8 mouse cellular contexts compared by ENCODE assay signal in the genomic region with DNA sequence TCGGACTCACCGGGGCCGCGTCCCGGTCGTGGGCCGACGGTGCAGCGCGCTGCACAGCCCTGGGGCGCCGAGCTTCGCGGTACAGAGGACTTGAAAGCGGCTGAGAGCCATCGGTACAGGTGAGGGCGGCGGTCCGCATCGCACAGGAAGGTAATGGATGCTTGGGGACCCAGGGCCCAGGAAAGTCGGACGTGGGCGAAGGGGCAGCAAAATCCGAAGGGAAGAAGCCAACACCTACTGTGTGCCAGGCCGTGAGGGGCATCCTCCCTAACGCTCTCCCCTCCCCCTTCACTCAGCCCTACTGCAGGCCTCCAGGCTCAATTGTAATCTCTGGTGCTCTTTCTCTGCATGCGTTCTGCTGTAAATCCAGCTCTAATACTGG. TPM values are rescaled to one million over a fixed set of nuclear protein-coding genes. Genes with fewer than 3 reads are reported as not detected.
DNase-seq lines count a peak whose midpoint lies in the region; ATAC-seq and TF ChIP-seq lines count a peak whose summit lies in the region.

No protein-coding gene starts in this region.

- DNase-seq in kidney, adult 2 months: no peak
- DNase-seq in kidney, postnatal 4 days: no peak
- no peak for DNase-seq in G1E (ENCODE audit: low spot score)
- DNase-seq in stomach, postnatal 0 days (ENCODE audit: low spot score): no peak
- DNase-seq in frontal cortex, postnatal 10 days (ENCODE audit: low spot score in 2 of 2): no peak
- DNase-seq in adrenal gland, adult 18-20 months (ENCODE audit: low spot score in 2 of 2): no peak

- H3K27ac ChIP-seq in kidney, adult 2 months (ENCODE audit: insufficient read depth, low read depth, low read length): peak overlapping the region; percentile 62
- peak overlapping the region; percentile 97 for H3K27ac ChIP-seq in limb, embryonic 15.5 days
- peak overlapping the region; percentile 96 for H3K27ac ChIP-seq in stomach, postnatal 0 days (replicated peaks)

- no peak for TF ChIP-seq POLR2A in kidney, adult 2 months (IDR thresholded peaks at IDR 0.05; ENCODE audit: low read depth, low read length)

- peaks cover 9% of the 10 kb centered on the region for H3K4me1 ChIP-seq in kidney, adult 2 months (ENCODE audit: control insufficient read depth, insufficient read depth, low read length)
- peaks cover 63% of the 10 kb centered on the region for H3K4me1 ChIP-seq in G1E (ENCODE audit: insufficient read depth, low read depth, low read length)
- H3K4me1 ChIP-seq in limb, embryonic 15.5 days: peaks cover 34% of the 10 kb centered on the region
- H3K4me1 ChIP-seq in stomach, postnatal 0 days (replicated peaks; ENCODE audit: control insufficient read depth, insufficient read depth): no peaks in the 10 kb centered on the region

- under 1% methylated on average over 27 of the region's 27 CpGs for WGBS in kidney, adult 2 months
- WGBS in limb, embryonic 15.5 days: under 1% methylated on average over 27 of the region's 27 CpGs
- 0% methylated on average over 27 of the region's 27 CpGs for WGBS in stomach, postnatal 0 days

- no peak for TF ChIP-seq EP300 in stomach, postnatal 0 days (optimal IDR thresholded peaks at IDR 0.05)

- H3K4me3 ChIP-seq in kidney, adult 2 months (ENCODE audit: insufficient read depth, low read depth, low read length): peak overlapping the region; percentile 96
- H3K4me3 ChIP-seq in G1E (ENCODE audit: low read depth, low read length): peak overlapping the region; percentile 96
- H3K4me3 ChIP-seq in limb, embryonic 15.5 days: peak overlapping the region; percentile 96
- peak overlapping the region; percentile 80 for H3K4me3 ChIP-seq in stomach, postnatal 0 days (ENCODE audit: low read depth, low read length)

- no peaks in the 10 kb centered on the region for H3K9me3 ChIP-seq in G1E (replicated peaks)
- H3K9me3 ChIP-seq in limb, embryonic 15.5 days: no peaks in the 10 kb centered on the region
- no peaks in the 10 kb centered on the region for H3K9me3 ChIP-seq in stomach, postnatal 0 days (ENCODE audit: control insufficient read depth, low read length)

- TF ChIP-seq CTCF in kidney, adult 2 months (conservative IDR thresholded peaks at IDR 0.05; ENCODE audit: insufficient read depth, insufficient read length, low read depth, low read length): no peak
- no peak for TF ChIP-seq CTCF in G1E (IDR thresholded peaks at IDR 0.05; ENCODE audit: low read depth, low read length)
- TF ChIP-seq CTCF in stomach, postnatal 0 days (IDR thresholded peaks at IDR 0.05; ENCODE audit: low read depth): no peak

- ATAC-seq in G1E (ENCODE audit: extremely low read depth, insufficient number of reproducible peaks, low FRiP score, poor library complexity, severe bottlenecking): no peak
- peak; percentile 36 for ATAC-seq in erythroblast, adult 5-6 weeks (replicated peaks; ENCODE audit: low FRiP score, poor library complexity, severe bottlenecking)
- ATAC-seq in limb, embryonic 15.5 days (ENCODE audit: insufficient number of reproducible peaks, low FRiP score, low TSS enrichment, low read depth): peak; percentile 35
- ATAC-seq in stomach, postnatal 0 days (ENCODE audit: low FRiP score, low TSS enrichment): peak; percentile 0; the same call in 1 of the 2 replicates

- peak overlapping the region; percentile 64 for H3K4me2 ChIP-seq in limb, embryonic 15.5 days
- H3K4me2 ChIP-seq in stomach, postnatal 0 days (replicated peaks; ENCODE audit: low read depth): peak overlapping the region; percentile 79

- peak overlapping the region; percentile 95 for H3K9ac ChIP-seq in limb, embryonic 15.5 days
- H3K9ac ChIP-seq in stomach, postnatal 0 days (ENCODE audit: low read length): peak overlapping the region; percentile 87

- no peaks in the 10 kb centered on the region for H3K27me3 ChIP-seq in kidney, adult 2 months (replicated peaks; ENCODE audit: control insufficient read depth, insufficient read depth, low read length)
- no peaks in the 10 kb centered on the region for H3K27me3 ChIP-seq in G1E (ENCODE audit: insufficient read depth, low read length)
- no peaks in the 10 kb centered on the region for H3K27me3 ChIP-seq in limb, embryonic 15.5 days
- no peaks in the 10 kb centered on the region for H3K27me3 ChIP-seq in stomach, postnatal 0 days (ENCODE audit: control insufficient read depth, insufficient read depth, low read length)

- H3K36me3 ChIP-seq in kidney, adult 2 months (ENCODE audit: control insufficient read depth, insufficient read depth, low read length): peaks cover 5% of the 10 kb centered on the region
- H3K36me3 ChIP-seq in G1E (replicated peaks): peaks cover 65% of the 10 kb centered on the region
- H3K36me3 ChIP-seq in limb, embryonic 15.5 days: peaks cover 54% of the 10 kb centered on the region
- peaks cover 22% of the 10 kb centered on the region for H3K36me3 ChIP-seq in stomach, postnatal 0 days (ENCODE audit: control insufficient read depth, insufficient read depth, low read length)

RNA-seq across cellular contexts. Expression of a gene that starts 0.4 kb away (rescaled TPM):
- 24.1 and 38.4 TPM in 2 replicates for polyA plus RNA-seq in kidney, adult 2 months (2012; rRNA removed)
- total RNA-seq in G1E (2014; fragmentation: Nextera tagmentation) (128 and 141 TPM in 2 replicates), G1E (2017) (51.1 and 54.9 TPM in 2 replicates)
- 263 and 305 TPM in 2 replicates for polyA plus RNA-seq in G1E (2012)
- total RNA-seq in erythroblast, adult 5-6 weeks (2015; ENCODE audit: low replicate concordance): 189 and 204 TPM in 2 replicates
- 179 and 191 TPM in 2 replicates for total RNA-seq in erythroblast, adult 5-6 weeks (2017; ENCODE audit: low replicate concordance)
- 19.6 and 22.7 TPM in 2 replicates for polyA plus RNA-seq in limb, embryonic 15.5 days (2015; fragmentation: Nextera tagmentation; extraction: Ambion mirVana)
- polyA plus RNA-seq in stomach, postnatal 0 days (2015; fragmentation: Nextera tagmentation; extraction: Ambion mirVana): 7.0 and 7.9 TPM in 2 replicates
- 1 to 10 TPM; 7.8 to 8.7 TPM for total RNA-seq in adrenal gland, adult 18-20 months (2021)

RNA-seq across cellular contexts. Expression of a gene that starts 0.5 kb away (rescaled TPM):
- 7.9 and 9.6 TPM in 2 replicates for polyA plus RNA-seq in kidney, adult 2 months (2012; rRNA removed)
- total RNA-seq in G1E (2014; fragmentation: Nextera tagmentation): 11.7 and 20.0 TPM in 2 replicates
- total RNA-seq in G1E (2017): 22.0 and 25.2 TPM in 2 replicates
- polyA plus RNA-seq in G1E (2012): 25.3 and 26.2 TPM in 2 replicates
- total RNA-seq in erythroblast, adult 5-6 weeks (2015; ENCODE audit: low replicate concordance): 1.5 and 5.2 TPM in 2 replicates
- total RNA-seq in erythroblast, adult 5-6 weeks (2017; ENCODE audit: low replicate concordance): 2.0 and 3.2 TPM in 2 replicates
- 37.3 and 38.4 TPM in 2 replicates for polyA plus RNA-seq in limb, embryonic 15.5 days (2015; fragmentation: Nextera tagmentation; extraction: Ambion mirVana)
- polyA plus RNA-seq in stomach, postnatal 0 days (2015; fragmentation: Nextera tagmentation; extraction: Ambion mirVana): 11.4 and 12.2 TPM in 2 replicates
- total RNA-seq in adrenal gland, adult 18-20 months (2021): 10 to 100 TPM; 12.6 to 14.8 TPM

RNA-seq across cellular contexts. Expression of a gene that starts 10.7 kb away (rescaled TPM):
- 48.4 and 85.5 TPM in 2 replicates for polyA plus RNA-seq in kidney, adult 2 months (2012; rRNA removed)
- 3.1 and 5.8 TPM in 2 replicates for total RNA-seq in G1E (2014; fragmentation: Nextera tagmentation)
- 11.9 and 16.5 TPM in 2 replicates for total RNA-seq in G1E (2017)
- 42.6 and 60.5 TPM in 2 replicates for polyA plus RNA-seq in G1E (2012)
- 1.7 TPM in 1 of 2 replicates, not detected in the other for total RNA-seq in erythroblast, adult 5-6 weeks (2015; ENCODE audit: low replicate concordance)
- 0.70 TPM in 1 of 2 replicates, not detected in the other for total RNA-seq in erythroblast, adult 5-6 weeks (2017; ENCODE audit: low replicate concordance)
- polyA plus RNA-seq in limb, embryonic 15.5 days (2015; fragmentation: Nextera tagmentation; extraction: Ambion mirVana): 69.7 and 71.7 TPM in 2 replicates
- polyA plus RNA-seq in stomach, postnatal 0 days (2015; fragmentation: Nextera tagmentation; extraction: Ambion mirVana): 27.3 and 29.6 TPM in 2 replicates
- total RNA-seq in adrenal gland, adult 18-20 months (2021): 10 to 100 TPM; 23.6 to 29.6 TPM

RNA-seq across cellular contexts. Expression of a gene that starts 24.7 kb away (rescaled TPM):
- 0.33 and 90.1 TPM in 2 replicates for polyA plus RNA-seq in kidney, adult 2 months (2012; rRNA removed)
- total RNA-seq in G1E (2014; fragmentation: Nextera tagmentation) (2.6 TPM in 1 of 2 replicates, not detected in the other), G1E (2017) (2.8 TPM in 2 replicates)
- polyA plus RNA-seq in G1E (2012): 0.44 and 0.94 TPM in 2 replicates
- 6.5 and 9.8 TPM in 2 replicates for total RNA-seq in erythroblast, adult 5-6 weeks (2015; ENCODE audit: low replicate concordance)
- total RNA-seq in erythroblast, adult 5-6 weeks (2017; ENCODE audit: low replicate concordance): 16.2 and 61.5 TPM in 2 replicates
- 422 and 1,232 TPM in 2 replicates for polyA plus RNA-seq in limb, embryonic 15.5 days (2015; fragmentation: Nextera tagmentation; extraction: Ambion mirVana)
- polyA plus RNA-seq in stomach, postnatal 0 days (2015; fragmentation: Nextera tagmentation; extraction: Ambion mirVana): 11.7 and 15.9 TPM in 2 replicates
- total RNA-seq in adrenal gland, adult 18-20 months (2021): 10 to 100 TPM in 1 of 2 experiments, under 1 TPM in 1; 0.66 to 16.3 TPM

RNA-seq across cellular contexts. Expression of a gene that starts 25.1 kb away (rescaled TPM):
- 26.8 and 28.5 TPM in 2 replicates for polyA plus RNA-seq in kidney, adult 2 months (2012; rRNA removed)
- total RNA-seq in G1E (2014; fragmentation: Nextera tagmentation) (19.5 and 26.7 TPM in 2 replicates), G1E (2017) (38.3 and 40.1 TPM in 2 replicates)
- polyA plus RNA-seq in G1E (2012): 72.0 and 74.1 TPM in 2 replicates
- total RNA-seq in erythroblast, adult 5-6 weeks (2015; ENCODE audit: low replicate concordance): 8.1 and 23.0 TPM in 2 replicates
- 77.5 and 122 TPM in 2 replicates for total RNA-seq in erythroblast, adult 5-6 weeks (2017; ENCODE audit: low replicate concordance)
- 24.6 and 25.5 TPM in 2 replicates for polyA plus RNA-seq in limb, embryonic 15.5 days (2015; fragmentation: Nextera tagmentation; extraction: Ambion mirVana)
- 11.7 and 12.1 TPM in 2 replicates for polyA plus RNA-seq in stomach, postnatal 0 days (2015; fragmentation: Nextera tagmentation; extraction: Ambion mirVana)
- total RNA-seq in adrenal gland, adult 18-20 months (2021): 10 to 100 TPM; 43.3 to 47.5 TPM
